Mouse (Mus musculus) adrenal gland, postnatal 36 days (tissue): ENCODE data around the gene Nkiras1. TPM values are rescaled to one million over a fixed set of nuclear protein-coding genes. Genes with fewer than 3 reads are reported as not detected.

Experiments
- total RNA-seq, 2 experiments: library from RNA; stranded (reverse); gene quantifications; 2 replicates each; pipeline ENCODE4 v1.2.3; 2021

Nkiras1 gene
- total RNA-seq, 2 experiments from 2014 or later, result 23.5 to 27.0 TPM

Other genes starting within 250 kb of the Nkiras1 start
- gene Nr1d2, start 32.0 kb upstream of the Nkiras1 start, total RNA-seq, result 10 to 100 TPM; 69.0 to 98.7 TPM
- 100 to 1,000 TPM; 864 to 902 TPM for gene Rpl15, start 255 bp downstream of the Nkiras1 start, total RNA-seq
- 10 to 100 TPM; 71.8 to 75.0 TPM for gene Ube2e1, start 60.7 kb downstream of the Nkiras1 start, total RNA-seq